Comparison of ENCODE assay signal across 8 mouse cellular contexts in genomic region chr3:151437693-151438092, GRCm38 (mm10). TPM values are rescaled to one million over a fixed set of nuclear protein-coding genes. Genes with fewer than 3 reads are reported as not detected.
A peak's percentile ranks its signal among the peaks of the same experiment; 100 is the strongest.
DNase-seq lines count a peak whose midpoint lies in the region; ATAC-seq lines count a peak whose summit lies in the region.

Gene Adgrl4, plus strand, starts transcription at chr3:151437887.

- intact Hi-C loops in left cerebral cortex, postnatal 10 days (cut with DNase I) = no loop called here

- no peaks in the 10 kb centered on the region for H3K9me3 ChIP-seq in hindbrain, embryonic 12.5 days (replicated peaks)
- no peaks in the 10 kb centered on the region for H3K9me3 ChIP-seq in stomach, embryonic 16.5 days (replicated peaks; ENCODE audit: control insufficient read depth, low read length)

- no peaks in the 10 kb centered on the region for H3K27me3 ChIP-seq in hindbrain, embryonic 12.5 days
- H3K27me3 ChIP-seq in stomach, embryonic 16.5 days (ENCODE audit: control insufficient read depth, insufficient read depth, low read length) = no peaks in the 10 kb centered on the region

- no peak within 1 kb of the TSS for H3K27ac ChIP-seq in hindbrain, embryonic 12.5 days
- no peak within 1 kb of the TSS for H3K27ac ChIP-seq in stomach, embryonic 16.5 days (ENCODE audit: low read length)

- peak within 1 kb of the TSS; percentile 53 for H3K4me2 ChIP-seq in hindbrain, embryonic 12.5 days (replicated peaks)
- H3K4me2 ChIP-seq in stomach, embryonic 16.5 days (ENCODE audit: low read depth, low read length) = peak within 1 kb of the TSS; percentile 51

- peaks cover 8% of the 10 kb centered on the region; the same call in 1 of the 2 replicates for H3K4me1 ChIP-seq in hindbrain, embryonic 12.5 days
- H3K4me1 ChIP-seq in stomach, embryonic 16.5 days (ENCODE audit: control insufficient read depth, insufficient read depth, low read length) = 0 out of 2 replicates have a peak, but pooled peaks cover 2% of the 10 kb centered on the region

- H3K36me3 ChIP-seq in hindbrain, embryonic 12.5 days = no peaks in the 10 kb centered on the region
- no peaks in the 10 kb centered on the region for H3K36me3 ChIP-seq in stomach, embryonic 16.5 days (ENCODE audit: control insufficient read depth, insufficient read depth, low read length)

- peak within 1 kb of the TSS; percentile 44; the same call in 1 of the 2 replicates for H3K9ac ChIP-seq in hindbrain, embryonic 12.5 days
- H3K9ac ChIP-seq in stomach, embryonic 16.5 days (ENCODE audit: low read length) = peak within 1 kb of the TSS; percentile 63

- WGBS in hindbrain, embryonic 12.5 days = 2% methylated on average over 17 of the region's 17 CpGs
- 3% methylated on average over 17 of the region's 17 CpGs for WGBS in stomach, embryonic 16.5 days

- peak within 1 kb of the TSS; percentile 21 for H3K4me3 ChIP-seq in hindbrain, embryonic 12.5 days
- peak within 1 kb of the TSS; percentile 33 for H3K4me3 ChIP-seq in stomach, embryonic 16.5 days (replicated peaks; ENCODE audit: low read length)

- peak; percentile 56 for ATAC-seq in hindbrain, embryonic 12.5 days (ENCODE audit: low FRiP score)
- peak; percentile 75; the same call in 1 of the 2 replicates for ATAC-seq in stomach, embryonic 16.5 days (ENCODE audit: insufficient read depth, low FRiP score)

- peak; percentile 6 for DNase-seq in 3134 (ENCODE audit: extremely low read depth, insufficient read length, low spot score)
- DNase-seq in adrenal gland, postnatal 36 days = peak; percentile 44 to 62
- DNase-seq in gastrocnemius, adult 8-10 months (ENCODE audit: low spot score in 2 of 2) = no peak
- DNase-seq in left cerebral cortex, postnatal 10 days (ENCODE audit: extremely low spot score in 1 of 2, low spot score in 2 of 2) = peak in 1 of 2 experiments; percentile 78
- peak; percentile 74 for DNase-seq in lung, postnatal 36 days
- no peak for DNase-seq in frontal cortex, postnatal 14 days (ENCODE audit: low spot score in 2 of 2)

RNA-seq across cellular contexts. Expression of gene Adgrl4, which starts in this region (rescaled TPM):
- 10 to 100 TPM; 53.9 to 89.1 TPM for total RNA-seq in adrenal gland, postnatal 36 days (2021)
- 10 to 100 TPM; 11.0 to 17.7 (median 15.8) TPM for total RNA-seq in gastrocnemius, adult 8-10 months (2022)
- 7.8 and 9.1 TPM in 2 replicates for polyA plus RNA-seq in hindbrain, embryonic 12.5 days (2016; fragmentation: Nextera tagmentation; extraction: Ambion mirVana)
- 10 to 100 TPM; 18.8 to 21.6 TPM for total RNA-seq in left cerebral cortex, postnatal 10 days (2021)
- polyA plus RNA-seq in stomach, embryonic 16.5 days (2015; fragmentation: Nextera tagmentation; extraction: Ambion mirVana) = 6.6 and 7.1 TPM in 2 replicates

Comparison
In these comparisons a context has a peak if more than half of its experiments do, and no peak if none do; other contexts are left out.
1. DNase-seq: peak in 3134 (single experiment), adrenal gland, postnatal 36 days (2 of 2) and lung, postnatal 36 days (single experiment); none in gastrocnemius, adult 8-10 months (0 of 2) and frontal cortex, postnatal 14 days (0 of 2).